Mouse (Mus musculus) liver, adult 10 weeks (tissue): ENCODE measurements around the gene F3. TPM values are rescaled to one million over a fixed set of nuclear protein-coding genes. Genes with fewer than 3 reads are reported as not detected.

Experiments
- polyA plus RNA-seq: library from polyadenylated mRNA; stranded (reverse); fragments of 350-450 nt; fragmentation: Illumina TruSeq; extraction: RNeasy Lipid Tissue Mini Kit (QIAGEN cat#74804); gene quantifications from one replicate; pipeline ENCODE4 v1.2.3, GENCODE M21; 2014; ENCODE audit warnings: low read depth, low replicate concordance

The F3 gene
- polyA plus RNA-seq, result 10.4 TPM

GRCm38 (mm10) chr3:121722971-121723844 is at the start of gene F3:
F3 (plus strand) TSS chr3:121723537.

Other genes with a start within 250 kb of the F3 start
- 13.7 TPM for gene Slc44a3, start 191.1 kb upstream of the F3 start, polyA plus RNA-seq
- not detected for gene 4930432M17Rik, start 52.8 kb upstream of the F3 start, polyA plus RNA-seq
- 871 TPM for gene Abcd3, start 91.8 kb downstream of the F3 start, polyA plus RNA-seq
- gene Arhgap29, start 229.0 kb downstream of the F3 start, polyA plus RNA-seq, result 87.6 TPM